Mouse (Mus musculus) embryo, embryonic 10 days (tissue): ENCODE measurements around the gene Wbp11.
A peak's percentile ranks its signal among the peaks of the same experiment; 100 is the strongest.

Experiments used
- DNase-seq: peaks from one replicate; pipeline ENCODE4 v3.0.0-alpha.2; 2015; ENCODE audit warnings: low spot score

Wbp11 gene

DNA sequence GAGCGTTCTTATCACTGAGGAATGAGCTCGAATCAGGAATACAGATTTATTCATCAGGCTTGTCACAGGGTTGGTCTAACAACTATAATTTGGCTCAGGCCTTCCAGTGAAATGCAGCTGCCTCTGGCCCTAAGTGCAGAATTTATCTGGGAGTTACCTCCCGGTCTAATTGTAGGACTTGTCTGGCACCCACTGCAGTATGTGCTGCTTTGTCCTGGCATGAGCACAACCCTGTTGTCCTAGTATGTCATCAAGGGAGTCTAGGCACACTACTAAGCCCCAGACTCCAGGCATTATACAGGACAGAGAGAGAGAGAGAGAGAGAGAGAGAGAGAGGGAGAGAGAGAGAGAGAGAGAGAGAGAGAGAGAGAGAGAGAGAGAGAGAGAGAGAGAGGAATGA, 9.3 kb upstream of the Wbp11 start:
- DNase-seq = no peak

DNA sequence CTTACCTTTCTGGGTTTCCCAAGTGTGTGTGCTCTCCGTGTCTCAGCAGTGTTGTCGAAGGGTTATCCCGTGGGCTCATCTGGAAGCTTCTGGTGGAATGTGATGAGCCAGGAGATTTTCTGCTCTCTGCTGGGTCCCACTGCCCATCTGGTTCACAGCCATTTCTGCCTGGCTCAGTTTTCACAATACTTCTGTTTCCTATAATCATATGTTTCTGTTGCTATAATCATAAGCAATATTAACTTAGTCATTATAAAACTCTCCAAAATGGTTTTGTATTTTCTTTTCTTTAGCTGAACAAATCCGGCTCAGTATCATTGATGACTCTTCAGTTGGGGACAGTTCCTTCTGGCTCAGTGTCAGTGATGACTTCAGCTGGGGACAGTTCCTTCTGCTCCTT, 7.3 kb upstream of the Wbp11 start, which contains the start of gene Smco3:
Gene Smco3 (minus strand): TSS at position 101 of the 400 bp plus-strand sequence.
- no peak for DNase-seq

DNA sequence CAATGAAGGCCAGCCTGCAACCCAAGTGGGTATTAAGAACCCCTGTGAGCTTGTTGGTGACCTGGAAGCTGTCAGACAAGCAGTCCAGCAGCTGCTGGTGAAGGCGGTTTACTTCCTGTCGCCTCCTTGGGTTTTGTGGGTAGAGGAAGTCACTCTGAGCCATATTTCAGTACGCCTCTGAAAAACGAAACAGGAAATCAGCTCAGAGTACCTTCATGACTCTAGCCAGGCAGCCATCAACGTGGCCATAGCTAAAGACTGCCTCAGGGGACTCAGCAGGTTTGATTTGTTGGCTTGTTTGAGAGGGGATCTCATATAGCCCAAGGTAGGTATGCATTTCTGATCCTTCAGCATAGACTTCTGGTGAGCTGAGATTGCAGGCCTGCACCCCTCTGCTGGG, 3.7 kb upstream of the Wbp11 start:
- DNase-seq = no peak

DNA sequence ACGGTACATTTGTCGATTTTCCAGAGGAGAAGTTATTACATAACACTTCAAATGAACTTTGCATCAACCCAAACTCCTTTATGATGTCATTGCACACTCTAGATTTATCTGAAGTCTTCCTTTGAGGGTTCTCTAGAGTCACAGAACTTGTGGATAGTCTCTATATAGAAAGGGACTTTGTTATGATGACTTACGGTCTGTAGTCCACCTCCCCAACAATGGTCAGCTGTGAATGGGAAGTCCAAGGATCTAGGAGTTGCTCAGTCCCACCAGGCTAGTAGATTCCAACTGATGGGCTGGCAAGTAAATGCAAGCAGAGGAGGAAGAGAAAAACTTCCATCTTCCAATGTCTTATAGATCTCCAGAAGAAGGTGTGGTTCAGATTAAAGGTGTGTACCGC, 648 bp upstream of the Wbp11 start:
- DNase-seq = no peak

DNA sequence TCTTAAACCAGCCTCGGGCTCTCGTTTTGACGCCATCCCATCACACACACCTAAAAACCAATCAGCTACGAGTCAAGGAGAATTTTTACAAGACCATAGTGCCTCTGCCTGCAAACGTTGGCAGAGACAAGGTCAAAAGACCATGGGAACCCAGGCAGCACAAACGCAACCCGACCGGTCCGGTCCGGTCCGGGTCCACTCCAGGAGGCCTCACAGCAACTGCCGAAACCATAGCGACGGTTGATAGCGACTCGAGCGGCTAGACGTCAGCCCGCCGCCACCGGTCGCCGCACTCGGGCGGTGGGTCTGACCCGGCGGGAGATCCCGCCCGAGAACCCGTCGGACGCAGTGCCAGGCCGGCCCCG, 535 bp downstream of the Wbp11 start, which contains the start of gene BC049715:
Gene BC049715 (plus strand): TSS at position 111 of the 365 bp plus-strand sequence.
- peak; percentile 12 for DNase-seq

DNA sequence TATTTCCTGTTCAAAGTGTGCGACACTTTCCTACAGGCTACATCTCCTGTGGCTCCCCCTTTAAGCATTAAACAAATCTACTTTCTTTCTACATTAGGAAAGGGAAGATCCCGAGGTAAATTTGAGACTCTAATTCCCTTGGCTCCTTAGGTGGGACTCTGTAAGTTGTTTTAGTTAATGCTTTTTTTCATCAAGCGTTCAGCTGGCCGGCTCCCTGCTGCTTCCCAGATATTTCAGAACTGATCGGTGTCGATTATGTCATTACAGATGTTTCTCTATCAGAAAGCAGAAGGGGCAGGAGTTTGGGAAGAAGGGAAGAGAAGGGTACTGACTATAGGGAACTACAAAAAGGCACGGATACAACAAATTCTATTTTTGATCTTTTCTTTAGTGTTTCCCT, 917 bp downstream of the Wbp11 start:
- no peak for DNase-seq

DNA sequence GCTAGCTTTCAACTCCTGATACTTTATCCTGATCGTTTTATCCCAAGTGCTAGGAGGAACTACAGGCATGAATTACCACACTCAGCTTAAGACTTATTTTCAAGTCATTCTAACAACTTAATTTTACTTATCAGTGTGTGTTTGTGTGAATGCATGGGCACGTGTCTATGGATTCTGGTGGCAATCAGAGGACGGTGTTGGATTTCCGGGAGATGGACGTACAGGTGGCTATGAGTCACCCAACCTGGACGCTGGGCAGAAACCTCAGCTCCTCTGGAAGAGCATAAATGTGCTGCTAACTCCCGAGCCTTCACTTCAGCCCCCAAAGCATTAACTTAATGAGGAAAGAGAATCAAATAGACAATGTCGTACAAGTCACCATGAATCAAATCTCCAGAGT, 3.0 kb downstream of the Wbp11 start:
- DNase-seq = no peak

DNA sequence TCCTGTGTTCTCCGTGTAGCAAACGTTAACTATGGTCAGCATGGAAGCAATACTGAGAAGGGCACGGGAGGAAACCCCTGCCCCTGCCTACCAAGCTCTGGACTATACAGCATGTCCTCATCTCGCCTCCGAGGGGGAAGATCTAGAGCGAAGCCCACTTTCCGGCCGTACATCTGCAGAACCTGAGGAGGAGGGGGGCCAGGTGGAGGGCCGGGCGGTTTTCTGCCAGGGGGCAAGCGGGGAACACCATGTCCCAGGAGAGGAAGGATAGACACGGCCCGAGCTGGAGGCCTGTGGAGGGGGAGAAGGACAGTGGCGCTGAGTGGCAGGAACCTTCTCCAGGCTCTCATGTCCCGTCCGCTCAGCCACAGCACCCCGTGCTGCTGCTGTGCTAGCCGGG, 6.9 kb downstream of the Wbp11 start:
- DNase-seq = no peak

DNA sequence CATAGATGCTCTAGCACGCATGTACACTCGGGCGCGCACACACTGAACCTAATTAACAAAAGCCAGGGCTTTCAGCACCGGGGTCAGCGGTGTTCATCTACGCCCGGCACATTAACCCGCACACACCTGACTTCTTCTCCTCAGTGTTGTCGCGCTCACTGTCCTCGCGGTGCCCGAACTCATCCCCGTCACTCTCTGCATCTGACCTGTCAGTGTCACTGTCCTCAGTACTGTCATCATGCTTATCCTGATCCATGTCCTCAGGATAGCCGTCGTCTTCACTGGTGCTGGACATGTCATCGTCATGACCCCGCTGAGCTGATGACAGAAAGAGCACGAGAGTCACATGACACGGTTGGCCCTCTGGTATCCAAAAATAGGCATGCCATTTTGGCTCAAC, 7.7 kb downstream of the Wbp11 start:
- no peak for DNase-seq

DNA sequence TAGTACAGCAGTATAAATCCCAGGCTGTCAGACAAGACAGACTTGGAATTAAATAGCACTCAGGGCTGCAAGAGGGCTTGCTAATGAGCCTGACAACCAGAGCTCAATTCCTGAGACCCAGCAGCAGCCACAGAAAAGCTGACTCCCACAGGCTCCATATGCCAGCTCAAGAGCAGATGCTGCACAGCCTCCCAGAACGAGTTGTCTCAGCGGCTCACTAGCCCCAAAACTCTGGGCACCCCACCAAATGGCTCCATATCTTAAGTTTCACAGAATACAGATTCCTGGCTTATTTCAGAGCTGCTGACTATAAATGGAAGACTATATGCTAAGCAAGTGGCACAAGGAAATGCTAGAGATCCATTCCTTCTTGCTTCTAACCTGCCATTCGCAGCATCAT, 10.5 kb downstream of the Wbp11 start:
- no peak for DNase-seq

DNA sequence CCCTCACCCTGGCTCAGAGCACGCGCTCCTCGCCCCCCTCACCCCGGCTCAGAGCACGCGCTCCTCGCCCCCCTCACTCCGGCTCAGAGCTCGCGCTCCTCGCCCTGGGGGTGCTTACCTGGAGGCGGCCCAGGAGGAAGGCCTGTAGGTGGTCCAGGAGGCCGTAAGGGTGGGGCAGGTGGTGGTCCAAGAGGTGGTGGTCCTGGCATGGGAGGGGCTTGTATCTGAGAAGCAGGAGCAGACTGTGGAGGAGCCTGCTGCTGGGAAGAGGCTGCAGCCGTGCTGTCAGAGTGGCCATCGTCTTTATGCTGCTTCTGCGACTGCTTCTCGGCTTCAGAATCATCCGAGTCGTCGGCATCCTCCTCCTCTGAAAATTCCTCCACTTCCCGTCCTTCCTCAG, 11.2 kb downstream of the Wbp11 start:
- no peak for DNase-seq

DNA sequence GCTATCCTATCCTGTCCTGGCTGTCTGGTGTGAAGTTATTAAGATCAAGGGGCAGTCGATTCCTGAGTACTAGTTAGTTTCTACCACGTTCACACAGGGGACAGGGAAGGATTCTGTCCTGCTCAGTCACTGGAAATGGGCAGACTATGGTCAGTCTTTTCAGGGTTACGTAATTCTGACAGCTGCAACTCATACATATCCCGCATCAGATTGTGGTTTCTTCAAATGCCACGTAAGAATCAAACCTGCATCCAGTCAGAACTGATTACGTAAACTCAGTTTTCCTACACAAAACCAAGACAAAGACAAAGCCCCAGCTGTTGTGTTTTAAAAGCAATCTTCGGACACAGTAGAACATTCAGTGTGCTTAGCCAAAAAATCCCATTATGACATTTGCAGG, 12.7 kb downstream of the Wbp11 start:
- no peak for DNase-seq

DNA sequence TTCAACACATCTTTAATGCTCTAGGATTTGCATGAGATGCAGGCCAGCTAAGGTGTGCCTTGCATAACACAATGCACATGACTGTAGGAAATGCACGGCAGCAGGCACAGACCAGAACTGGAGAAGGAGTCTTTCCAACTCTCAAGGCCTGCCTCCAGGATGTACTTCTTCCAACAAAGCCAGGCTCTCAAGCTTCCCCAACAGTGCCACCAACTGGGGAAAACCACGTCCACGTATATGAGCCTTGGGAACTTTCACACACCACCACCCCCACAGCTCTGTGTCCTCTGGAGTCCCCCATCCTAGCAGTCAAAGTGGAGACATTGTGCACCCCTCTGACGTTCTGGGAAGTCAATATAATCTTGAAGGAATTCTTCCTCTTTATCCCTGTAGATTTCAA, 14.9 kb downstream of the Wbp11 start:
- no peak for DNase-seq

DNA sequence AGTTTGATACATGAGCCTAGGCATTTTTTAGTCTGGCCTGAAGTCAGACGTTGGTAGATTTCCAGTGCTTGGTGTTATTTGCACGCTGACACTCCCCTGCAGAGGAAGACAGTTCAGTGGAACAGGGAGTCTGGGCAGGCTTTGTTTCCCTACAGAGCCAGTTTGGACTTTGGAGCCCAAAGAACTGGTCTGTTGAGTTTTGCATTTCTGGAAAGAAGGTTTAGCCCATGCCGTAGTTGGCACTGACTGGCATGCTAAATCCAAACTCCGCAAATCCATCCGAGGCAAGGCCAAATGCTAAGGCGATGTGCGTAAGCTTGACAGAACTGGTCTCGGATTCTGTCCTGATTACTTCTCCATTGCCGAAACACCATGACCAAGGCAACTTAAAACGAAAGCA, 16.8 kb downstream of the Wbp11 start:
- DNase-seq = no peak

DNA sequence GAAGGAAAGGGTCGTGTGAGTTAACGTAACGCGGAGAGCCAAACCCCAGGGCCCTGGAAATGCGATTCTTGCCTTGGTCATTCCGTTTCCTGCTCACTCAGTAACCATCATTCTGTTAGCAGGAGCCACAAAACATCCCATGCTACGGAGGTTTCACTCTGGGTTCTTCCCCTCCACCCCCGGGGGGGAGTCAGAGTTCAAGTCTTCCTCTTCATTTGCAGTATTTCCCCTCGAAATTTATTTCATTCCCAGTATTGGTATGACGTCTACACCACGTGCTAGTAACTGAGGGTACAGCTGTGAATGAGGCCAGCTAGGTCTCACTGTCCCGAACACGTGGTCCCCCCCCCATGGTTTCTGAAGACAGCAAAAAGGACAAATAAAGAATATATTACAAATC, 18.4 kb downstream of the Wbp11 start:
- DNase-seq = no peak

DNA sequence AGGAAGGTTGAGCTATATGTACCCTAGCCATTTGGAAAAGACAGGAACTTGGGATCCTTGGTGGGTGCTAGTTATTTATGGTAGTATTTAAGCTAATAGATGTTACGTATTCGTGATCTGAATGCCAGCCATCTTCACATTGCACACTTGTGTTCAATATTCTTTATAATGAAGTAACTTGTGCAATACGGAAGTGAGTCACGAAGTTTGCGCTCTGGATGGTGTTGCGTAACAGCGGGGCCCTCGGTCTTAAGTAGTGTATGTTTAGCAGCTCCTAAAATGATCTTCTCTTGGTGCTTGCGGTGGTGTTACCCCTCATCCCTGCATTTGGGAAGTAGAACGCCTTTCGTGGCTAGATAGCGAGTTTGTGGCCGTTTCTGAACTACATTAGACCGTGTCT, 19.0 kb downstream of the Wbp11 start:
- DNase-seq = no peak

DNA sequence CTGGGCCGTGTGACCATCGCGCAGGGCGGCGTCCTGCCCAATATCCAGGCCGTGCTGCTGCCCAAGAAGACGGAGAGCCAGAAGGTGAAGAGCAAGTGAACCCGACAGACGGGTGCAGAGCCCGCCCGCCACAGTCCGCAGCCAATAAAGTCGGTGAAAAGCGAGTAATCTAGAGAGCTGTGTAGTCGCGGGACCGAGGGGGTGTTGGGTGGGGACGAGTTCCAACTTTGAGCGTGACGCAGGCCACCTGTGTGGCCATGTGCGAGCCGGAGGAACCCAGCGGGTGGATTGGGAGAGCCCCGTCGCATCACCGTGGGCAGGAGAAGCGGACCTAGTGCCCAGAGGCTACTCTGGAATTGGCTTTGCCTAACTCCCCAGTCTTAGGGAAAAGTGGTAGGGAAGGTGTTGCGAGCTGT, 19.4 kb downstream of the Wbp11 start:
- DNase-seq = no peak

DNA sequence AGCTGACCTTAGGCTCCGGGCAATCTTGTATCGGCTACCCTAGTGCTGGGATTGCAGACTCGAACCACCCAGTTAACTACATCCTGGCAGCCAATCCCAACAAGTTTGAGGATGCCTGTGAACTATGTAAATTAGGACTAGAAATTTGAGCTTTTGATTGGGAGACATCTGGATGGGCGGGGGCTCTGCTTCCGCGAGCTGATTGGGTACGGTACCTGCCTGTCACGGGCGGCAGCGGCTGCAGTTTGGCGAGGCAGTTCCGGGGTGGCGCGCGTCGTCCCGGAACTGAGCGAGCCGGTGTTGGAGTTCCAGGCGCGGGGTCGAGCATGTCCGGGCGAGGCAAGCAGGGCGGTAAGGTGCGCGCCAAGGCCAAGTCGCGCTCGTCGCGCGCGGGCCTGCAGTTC, 20.0 kb downstream of the Wbp11 start, which contains the start of gene H2afj:
Gene H2afj (plus strand): TSS at position 231 of the 404 bp plus-strand sequence.
- peak; percentile 97 for DNase-seq

DNA sequence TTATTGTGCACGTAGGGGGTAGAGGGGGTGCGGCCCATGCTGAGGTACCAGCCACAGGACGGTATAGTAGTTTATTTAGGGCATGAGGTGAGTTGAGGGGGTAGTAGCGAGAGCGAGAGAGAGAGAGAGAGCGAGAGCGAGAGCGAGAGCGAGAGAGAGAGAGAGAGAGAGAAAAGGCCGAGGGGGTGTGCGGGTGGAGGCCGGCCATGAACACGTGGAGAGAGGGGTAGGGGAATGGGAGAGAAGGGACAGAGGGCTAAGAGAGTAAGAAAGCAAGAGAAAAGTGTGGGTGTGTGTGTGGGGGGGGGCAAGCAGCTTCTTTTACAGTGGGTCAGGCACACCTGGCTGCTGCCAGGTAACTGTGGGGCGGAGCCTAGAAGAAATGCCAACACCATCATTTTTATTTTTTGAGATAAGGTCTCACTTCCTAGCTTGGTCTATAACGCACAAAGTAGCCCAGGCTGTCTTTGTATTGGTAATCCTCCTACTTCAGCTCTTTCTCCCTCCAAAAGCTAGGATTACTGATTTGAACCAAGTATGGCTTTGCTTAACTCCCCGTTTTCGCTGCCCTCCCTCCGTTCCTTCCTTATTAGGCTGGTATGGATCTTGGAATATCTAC, 20.5 kb downstream of the Wbp11 start:
- no peak for DNase-seq

DNA sequence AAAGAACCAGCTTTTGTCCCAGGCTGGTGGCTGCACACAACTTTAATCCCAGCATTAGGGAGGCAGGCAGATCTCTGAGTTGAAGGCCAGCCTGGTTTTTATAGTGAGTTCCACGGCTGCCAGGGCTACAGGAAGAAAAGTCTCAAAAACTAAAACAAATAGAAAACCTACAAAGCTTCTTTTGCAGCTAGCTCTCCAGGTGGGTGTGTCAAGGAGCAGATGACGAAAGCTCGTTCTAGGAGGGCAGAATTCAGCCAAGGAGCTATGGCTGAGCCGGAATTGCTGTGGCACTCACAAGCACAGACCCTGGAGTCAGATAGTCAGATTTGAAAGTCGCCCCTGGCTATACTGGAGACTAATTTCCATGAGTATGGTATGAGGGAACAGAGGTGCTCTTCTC, 21.2 kb downstream of the Wbp11 start:
- DNase-seq = no peak

DNA sequence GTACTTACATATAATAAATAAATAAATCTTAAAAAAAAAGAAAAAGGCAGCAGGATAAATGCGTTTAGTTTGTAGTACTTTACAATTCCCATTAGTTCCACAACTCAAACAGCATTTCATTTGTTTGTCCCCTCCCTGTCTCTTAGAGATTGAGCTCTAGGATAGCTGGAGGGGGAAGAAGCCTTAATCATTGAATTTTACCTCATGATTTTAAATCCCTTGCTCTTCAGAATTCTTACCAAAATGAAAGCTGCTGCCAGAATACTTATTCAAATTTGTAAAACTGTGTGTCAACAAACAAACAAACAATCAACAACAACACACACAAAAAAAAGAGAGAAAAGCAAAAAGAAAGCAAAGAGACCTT, 22.6 kb downstream of the Wbp11 start:
- DNase-seq = no peak

DNA sequence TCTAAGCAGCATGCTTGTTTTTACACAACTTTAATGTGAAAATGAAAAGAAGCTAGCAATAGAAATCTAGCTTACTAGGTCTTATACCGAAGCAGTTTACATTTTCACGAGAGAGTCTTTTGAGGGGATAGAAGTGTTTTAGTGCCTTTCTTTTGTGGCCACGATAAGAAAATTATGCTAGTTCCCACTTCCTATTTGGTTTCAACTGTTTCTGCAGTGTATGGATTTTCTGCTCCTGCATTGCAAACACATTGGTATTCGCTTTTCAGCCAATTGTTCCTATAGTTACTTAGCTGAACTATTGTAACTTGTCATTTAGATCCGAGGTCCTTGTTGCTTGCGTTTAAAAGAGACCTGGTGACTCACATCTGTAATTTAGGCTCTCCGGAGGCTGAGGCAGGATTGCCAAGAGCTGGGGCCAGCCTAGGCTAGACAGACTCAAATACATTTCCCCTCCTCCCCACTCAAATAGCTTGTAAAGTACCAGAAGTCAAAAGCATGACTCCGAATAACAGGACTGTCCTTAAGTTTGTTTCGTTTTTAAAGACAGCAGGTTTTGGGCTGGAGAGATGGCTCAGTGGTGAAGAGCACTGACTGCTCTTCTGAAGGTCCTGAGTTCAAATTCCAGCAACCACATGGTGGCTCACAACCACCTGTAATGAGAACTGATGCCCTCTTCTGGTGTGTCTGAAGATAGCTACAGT, 23.2 kb downstream of the Wbp11 start:
- peak; percentile 33 for DNase-seq

DNA sequence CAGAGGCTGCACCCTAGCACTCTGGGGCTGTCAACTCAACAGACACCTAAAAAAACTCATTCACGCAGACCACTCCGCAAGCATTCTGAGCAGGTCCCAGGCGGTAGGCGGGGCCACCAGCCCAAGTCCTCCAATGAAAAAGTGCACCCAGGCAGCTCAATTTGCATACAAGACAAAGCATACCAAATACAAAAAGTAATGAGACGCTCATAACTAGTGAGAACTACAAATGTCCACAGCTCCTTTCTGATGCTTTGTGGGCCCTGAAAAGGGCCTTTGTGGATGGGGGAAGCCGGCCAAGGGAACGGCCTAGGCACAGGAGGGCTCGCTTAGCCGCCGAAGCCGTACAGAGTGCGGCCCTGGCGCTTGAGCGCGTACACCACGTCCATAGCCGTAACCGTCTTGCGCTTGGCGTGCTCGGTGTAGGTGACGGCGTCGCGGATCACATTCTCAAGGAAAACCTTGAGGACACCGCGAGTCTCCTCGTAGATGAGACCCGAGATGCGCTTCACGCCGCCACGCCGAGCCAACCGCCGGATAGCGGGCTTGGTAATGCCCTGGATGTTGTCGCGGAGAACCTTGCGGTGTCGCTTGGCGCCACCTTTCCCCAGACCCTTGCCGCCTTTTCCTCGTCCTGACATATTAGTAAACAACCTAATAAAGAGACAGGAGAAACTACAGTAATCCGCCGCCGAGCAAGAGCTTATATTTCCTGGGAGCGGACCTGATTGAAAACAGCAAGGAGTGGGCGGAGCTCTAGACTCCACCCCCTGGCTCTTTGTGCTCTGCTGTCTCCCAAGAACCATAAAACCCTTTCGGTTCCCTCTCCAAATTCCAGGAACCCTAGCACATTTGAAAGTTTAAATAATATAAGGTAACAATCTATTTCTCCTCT, 24.0 kb downstream of the Wbp11 start, which contains the start of gene Hist4h4:
Gene Hist4h4 (minus strand): TSS at position 677 of the 895 bp plus-strand sequence.
- peak; percentile 91 for DNase-seq
